Comparison of ENCODE assay signal across 8 mouse cellular contexts in genomic region chr14:30625131-30625807, GRCm38 (mm10). TPM values are rescaled to one million over a fixed set of nuclear protein-coding genes. Genes with fewer than 3 reads are reported as not detected.
DNase-seq lines count a peak whose midpoint lies in the region; ATAC-seq and TF ChIP-seq lines count a peak whose summit lies in the region.

No protein-coding gene starts in this region.

- H3K27me3 ChIP-seq in E14TG2a.4 (ENCODE audit: insufficient read depth, low read length) = peaks cover 59% of the 10 kb centered on the region
- H3K27me3 ChIP-seq in forebrain, embryonic 12.5 days = peaks cover 28% of the 10 kb centered on the region
- H3K27me3 ChIP-seq in limb, embryonic 13.5 days = no peaks in the 10 kb centered on the region
- peaks cover 16% of the 10 kb centered on the region; the same call in 1 of the 2 replicates for H3K27me3 ChIP-seq in midbrain, embryonic 15.5 days (replicated peaks)

- intact Hi-C loops in heart, postnatal 36 days (cut with DNase I) = no loop called here

- H3K9me3 ChIP-seq in E14TG2a.4 (ENCODE audit: low read length) = no peaks in the 10 kb centered on the region
- H3K9me3 ChIP-seq in forebrain, embryonic 12.5 days = no peaks in the 10 kb centered on the region
- no peaks in the 10 kb centered on the region for H3K9me3 ChIP-seq in limb, embryonic 13.5 days
- no peaks in the 10 kb centered on the region for H3K9me3 ChIP-seq in midbrain, embryonic 15.5 days

- peak overlapping the region; percentile 47 for H3K9ac ChIP-seq in forebrain, embryonic 12.5 days
- H3K9ac ChIP-seq in limb, embryonic 13.5 days = peak overlapping the region; percentile 78
- peak overlapping the region; percentile 33; the same call in 1 of the 2 replicates for H3K9ac ChIP-seq in midbrain, embryonic 15.5 days

- peak; percentile 58 for DNase-seq in adrenal gland, adult 8-10 months
- peak; percentile 53 to 60 for DNase-seq in heart, postnatal 36 days
- peak; percentile 43 for DNase-seq in testis, postnatal 14 days (ENCODE audit: low spot score)
- no peak for DNase-seq in cerebellum, adult 11 months

- no peak overlapping the region for H3K27ac ChIP-seq in forebrain, embryonic 12.5 days
- no peak overlapping the region for H3K27ac ChIP-seq in limb, embryonic 13.5 days
- no peak overlapping the region for H3K27ac ChIP-seq in midbrain, embryonic 15.5 days

- H3K4me1 ChIP-seq in E14TG2a.4 (replicated peaks; ENCODE audit: low read depth, low read length) = peaks cover 42% of the 10 kb centered on the region
- peaks cover 18% of the 10 kb centered on the region for H3K4me1 ChIP-seq in forebrain, embryonic 12.5 days
- peaks cover 32% of the 10 kb centered on the region for H3K4me1 ChIP-seq in limb, embryonic 13.5 days
- H3K4me1 ChIP-seq in midbrain, embryonic 15.5 days = peaks cover 19% of the 10 kb centered on the region

- TF ChIP-seq CTCF in E14TG2a.4 (conservative IDR thresholded peaks at IDR 0.05; ENCODE audit: low read length) = no peak

- peak overlapping the region; percentile 58 for H3K4me2 ChIP-seq in forebrain, embryonic 12.5 days
- peak overlapping the region; percentile 94 for H3K4me2 ChIP-seq in limb, embryonic 13.5 days (replicated peaks)
- peak overlapping the region; percentile 63 for H3K4me2 ChIP-seq in midbrain, embryonic 15.5 days

- peak overlapping the region; percentile 91 for H3K4me3 ChIP-seq in E14TG2a.4 (replicated peaks; ENCODE audit: low read length)
- peak overlapping the region; percentile 49 for H3K4me3 ChIP-seq in forebrain, embryonic 12.5 days (replicated peaks)
- peak overlapping the region; percentile 72 for H3K4me3 ChIP-seq in limb, embryonic 13.5 days
- peak overlapping the region; percentile 49 for H3K4me3 ChIP-seq in midbrain, embryonic 15.5 days

- no peaks in the 10 kb centered on the region for H3K36me3 ChIP-seq in E14TG2a.4 (ENCODE audit: insufficient read depth, low read length)
- no peaks in the 10 kb centered on the region for H3K36me3 ChIP-seq in forebrain, embryonic 12.5 days (replicated peaks)
- peaks cover under 1% of the 10 kb centered on the region; the same call in 1 of the 2 replicates for H3K36me3 ChIP-seq in limb, embryonic 13.5 days
- H3K36me3 ChIP-seq in midbrain, embryonic 15.5 days (replicated peaks) = no peaks in the 10 kb centered on the region

- ATAC-seq in forebrain, embryonic 12.5 days (ENCODE audit: low FRiP score) = peak; percentile 51
- peak; percentile 22; the same call in 1 of the 2 replicates for ATAC-seq in limb, embryonic 13.5 days (ENCODE audit: low FRiP score, low read depth)
- ATAC-seq in midbrain, embryonic 15.5 days (replicated peaks) = peak; percentile 51

- under 1% methylated on average over 39 of the region's 39 CpGs for WGBS in forebrain, embryonic 12.5 days
- WGBS in limb, embryonic 13.5 days = under 1% methylated on average over 33 of the region's 39 CpGs
- WGBS in midbrain, embryonic 15.5 days = under 1% methylated on average over 39 of the region's 39 CpGs

RNA-seq across cellular contexts. Expression of gene Prkcd, which starts 0.7 kb away (rescaled TPM):
- 100 to 1,000 TPM; 118 to 213 (median 160) TPM for total RNA-seq in adrenal gland, adult 8-10 months (2022)
- 25.8 and 29.0 TPM in 2 replicates for polyA plus RNA-seq in forebrain, embryonic 12.5 days (2016; fragmentation: Nextera tagmentation; extraction: Ambion mirVana)
- total RNA-seq in heart, postnatal 36 days (2021) = 10 to 100 TPM; 10.5 to 14.3 TPM
- polyA plus RNA-seq in limb, embryonic 13.5 days (2015; fragmentation: Nextera tagmentation; extraction: Ambion mirVana) = 50.8 and 58.5 TPM in 2 replicates
- 14.7 and 19.6 TPM in 2 replicates for polyA plus RNA-seq in midbrain, embryonic 15.5 days (2015; fragmentation: Nextera tagmentation; extraction: Ambion mirVana)

RNA-seq across cellular contexts. Expression of gene Rft1, which starts 28.9 kb away (rescaled TPM):
- 10 to 100 TPM; 31.0 to 39.7 (median 33.2) TPM for total RNA-seq in adrenal gland, adult 8-10 months (2022)
- polyA plus RNA-seq in forebrain, embryonic 12.5 days (2016; fragmentation: Nextera tagmentation; extraction: Ambion mirVana) = 10.9 TPM in 2 replicates
- 1 to 10 TPM; 6.8 to 7.4 TPM for total RNA-seq in heart, postnatal 36 days (2021)
- polyA plus RNA-seq in limb, embryonic 13.5 days (2015; fragmentation: Nextera tagmentation; extraction: Ambion mirVana) = 20.7 and 21.0 TPM in 2 replicates
- polyA plus RNA-seq in midbrain, embryonic 15.5 days (2015; fragmentation: Nextera tagmentation; extraction: Ambion mirVana) = 7.6 and 9.6 TPM in 2 replicates
